Mouse (Mus musculus) megakaryocyte, embryonic 14.5 days (primary cell): Measurements from ENCODE around the gene Arhgef11.

ENCODE experiments used
- FLI1 ChIP-seq: IDR thresholded peaks from 2 replicates; pipeline ENCODE4 v1.6.1; 2012; ENCODE audit warnings: low read length, inconsistent platforms, mixed read lengths
- GATA1 ChIP-seq: IDR thresholded peaks from 3 replicates; pipeline ENCODE4 v1.6.1; 2012; ENCODE audit warnings: mixed read lengths, low read length, inconsistent platforms, borderline replicate concordance

DNA sequence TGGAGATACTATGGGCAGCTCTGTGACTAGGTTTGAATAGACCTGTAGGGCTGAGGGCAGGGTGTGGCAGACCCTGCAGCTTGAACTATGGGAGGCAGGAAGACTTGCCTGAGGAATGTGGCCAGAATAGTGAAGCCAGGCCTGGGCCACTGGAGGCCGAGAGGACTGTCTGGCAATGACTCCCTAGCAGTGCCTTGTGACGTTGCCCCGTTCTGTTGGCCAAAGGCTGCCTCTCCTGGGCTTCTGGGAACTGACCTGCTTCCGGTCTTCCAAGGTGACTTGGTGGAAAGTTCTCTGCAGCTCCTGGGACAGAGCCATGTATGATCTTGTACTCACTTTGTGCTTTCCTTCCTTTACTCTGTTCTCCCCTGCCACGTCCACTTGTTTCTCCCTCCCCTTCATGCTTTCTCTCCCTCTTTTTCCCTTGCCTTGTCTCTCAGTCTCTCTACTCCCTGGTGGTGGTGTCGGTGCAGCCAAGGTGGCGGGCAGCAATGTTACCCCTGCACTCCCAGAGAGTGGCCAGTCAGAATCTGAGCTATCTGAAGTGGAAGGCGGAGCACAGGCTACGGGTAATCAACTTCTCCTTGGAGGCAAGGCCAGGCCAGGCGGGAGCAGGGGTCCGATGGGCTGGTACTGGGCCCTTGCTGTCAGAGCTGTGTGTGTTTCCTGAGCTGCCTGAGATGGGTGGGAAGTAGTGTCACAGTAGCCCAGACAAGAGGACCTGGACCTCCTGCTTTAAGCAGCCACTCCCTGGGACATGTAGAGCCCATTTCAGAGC is 116.8 kb downstream of the Arhgef11 start:
- no peak for TF ChIP-seq GATA1
- TF ChIP-seq FLI1 = no peak
